Mouse (Mus musculus) liver, embryonic 11.5 days (tissue): ENCODE data around the gene Med28. TPM values are rescaled to one million over a fixed set of nuclear protein-coding genes. Genes with fewer than 3 reads are reported as not detected.

Source experiments
- ATAC-seq: fragments of 200-750 bp; cut with Nextera tagmentation; replicated peaks from 2 replicates; pipeline ENCODE4 v1.8.0; 2017; ENCODE audit warnings: moderate number of reproducible peaks, mild to moderate bottlenecking, moderate TSS enrichment, moderate library complexity; ENCODE audit not compliant: low FRiP score
- DNase-seq: peaks from one replicate; pipeline ENCODE4 v3.0.0-alpha.2; 2017; ENCODE audit warnings: low spot score
- H3K27ac ChIP-seq: fragments of 300-500 bp; sonication (generic); 2 replicates; pipeline ENCODE4 v1.5.1; 2014; ENCODE audit warnings: mild to moderate bottlenecking, low read depth, low read length, control low read depth
- H3K27me3 ChIP-seq: fragments of 300-500 bp; sonication (generic); replicated peaks from 2 replicates; pipeline ENCODE4 v1.6.1; 2014; ENCODE audit warnings: low read length, mixed read lengths; ENCODE audit not compliant: control insufficient read depth, insufficient read depth
- H3K36me3 ChIP-seq: fragments of 300-500 bp; sonication (generic); 2 replicates; pipeline ENCODE4 v1.6.1; 2014; ENCODE audit warnings: mild to moderate bottlenecking, low read length, moderate library complexity, mixed read lengths; ENCODE audit not compliant: control insufficient read depth, insufficient read depth
- H3K4me1 ChIP-seq: fragments of 300-500 bp; sonication (generic); replicated peaks from 2 replicates; pipeline ENCODE4 v1.6.1; 2014; ENCODE audit warnings: low read length, mixed read lengths; ENCODE audit not compliant: control insufficient read depth, insufficient read depth
- H3K4me2 ChIP-seq: fragments of 300-500 bp; sonication (generic); 2 replicates; pipeline ENCODE4 v1.6.1; 2014; ENCODE audit warnings: mild to moderate bottlenecking, control low read depth, moderate library complexity
- H3K4me3 ChIP-seq: fragments of 300-500 bp; sonication (generic); 2 replicates; pipeline ENCODE4 v1.5.1; 2014; ENCODE audit warnings: low read depth, low read length, control low read depth
- H3K9ac ChIP-seq: fragments of 300-500 bp; sonication (generic); 2 replicates; pipeline ENCODE4 v1.6.1; 2014; ENCODE audit warnings: low read depth, low read length, control low read depth
- H3K9me3 ChIP-seq: fragments of 300-500 bp; sonication (generic); 2 replicates; pipeline ENCODE4 v1.6.1; 2016; ENCODE audit warnings: low read length, inconsistent platforms, mixed read lengths; ENCODE audit not compliant: control insufficient read depth
- WGBS: fragments of 180-500 bp; shearing (Covaris S2); extraction: QIAGEN DNeasy Blood & Tissue Kit; methylation state at CpG from one replicate; pipeline ENCODE4 v1.1.7; 2014; 5-methylcytosine and 5-hydroxymethylcytosine counted together
- polyA plus RNA-seq: library from polyadenylated mRNA; unstranded; fragments of >200 nt; fragmentation: Nextera tagmentation; extraction: Ambion mirVana; gene quantifications from 2 replicates; pipeline ENCODE4 v1.2.1, GENCODE M21; 2014

Med28 gene
- polyA plus RNA-seq, 1 experiment from 2014 or later = 184 TPM

- peaks cover 30% of the 10 kb centered on the region for H3K36me3 ChIP-seq
- no peak overlapping the region for H3K9ac ChIP-seq
- H3K4me2 ChIP-seq = no peak overlapping the region
- no peaks in the 10 kb centered on the region for H3K9me3 ChIP-seq
- DNase-seq = no peak
- H3K4me1 ChIP-seq = peaks cover 9% of the 10 kb centered on the region
- H3K27me3 ChIP-seq = no peaks in the 10 kb centered on the region
- WGBS = 91% methylated on average over 4 of the region's 4 CpGs
- ATAC-seq = no peak
- no peak overlapping the region for H3K4me3 ChIP-seq
- no peak overlapping the region for H3K27ac ChIP-seq
These were observed 23.6 kb upstream of the Med28 start for GRCm38 (mm10) chr5:45496479-45496878.

DNA sequence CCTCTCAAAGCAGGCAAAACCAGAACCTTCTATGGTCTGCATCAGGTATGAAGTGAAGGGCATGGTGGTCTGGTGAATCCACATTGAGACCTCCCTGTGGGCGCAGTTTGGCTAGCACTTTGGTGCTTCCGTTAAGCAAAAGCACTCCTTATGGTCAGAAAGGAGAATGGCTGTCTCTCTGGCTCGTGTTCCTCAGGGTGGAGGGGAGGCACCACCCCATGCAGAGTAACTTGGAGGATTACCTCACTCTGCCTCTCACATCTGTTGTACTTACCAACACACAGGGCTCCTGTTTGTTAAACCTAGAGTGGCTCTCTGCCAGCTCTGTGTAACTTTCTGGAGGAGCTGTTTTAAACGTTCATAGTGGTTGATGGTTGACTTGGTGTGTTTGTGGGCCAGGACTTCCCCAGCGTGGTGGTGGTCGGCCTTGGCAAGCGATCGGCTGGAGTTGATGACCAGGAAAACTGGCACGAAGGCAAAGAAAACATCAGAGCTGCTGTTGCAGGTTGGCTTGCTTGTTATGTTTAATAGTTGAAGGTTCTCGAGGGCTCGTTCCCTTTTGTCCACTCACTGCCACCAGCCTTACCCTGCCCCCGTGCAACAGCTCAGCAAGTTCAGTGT lies 23.0 kb upstream of the Med28 start:
- DNase-seq (no peak), ATAC-seq (no peak)
- H3K9ac ChIP-seq = no peak overlapping the region
- peaks cover 31% of the 10 kb centered on the region for H3K36me3 ChIP-seq
- no peak overlapping the region for H3K4me3 ChIP-seq
- WGBS = 90% methylated on average over 12 of the region's 12 CpGs
- no peaks in the 10 kb centered on the region for H3K9me3 ChIP-seq
- H3K4me1 ChIP-seq = peaks cover 9% of the 10 kb centered on the region
- no peaks in the 10 kb centered on the region for H3K27me3 ChIP-seq
- no peak overlapping the region for H3K27ac ChIP-seq
- H3K4me2 ChIP-seq = no peak overlapping the region

DNA sequence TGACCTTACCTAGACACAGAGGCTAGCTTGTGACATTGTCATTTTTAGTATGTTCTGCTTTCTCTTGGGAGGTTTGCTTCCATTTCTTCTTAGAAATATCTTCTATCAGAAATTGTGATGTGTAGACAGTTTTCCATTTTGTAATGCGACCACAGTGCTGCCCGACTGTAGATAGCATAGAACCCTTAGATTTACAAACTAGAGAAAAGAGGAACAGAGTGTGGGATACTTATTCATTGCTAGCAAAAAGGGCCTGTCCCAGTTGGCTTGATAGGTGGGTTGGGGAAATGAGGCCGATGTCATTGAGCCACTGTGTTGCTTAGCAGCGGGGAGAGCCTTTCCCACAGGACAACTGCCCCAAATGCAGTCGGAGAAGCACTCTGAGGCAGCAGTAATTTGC lies 22.5 kb upstream of the Med28 start:
- H3K36me3 ChIP-seq = peaks cover 33% of the 10 kb centered on the region
- 86% methylated on average over 5 of the region's 5 CpGs for WGBS
- no peaks in the 10 kb centered on the region for H3K9me3 ChIP-seq

GRCm38 (mm10) chr5:45510071-45510470 lies 10.0 kb upstream of the Med28 start:
- no peak overlapping the region for H3K27ac ChIP-seq
- ATAC-seq (no peak), DNase-seq (no peak)
- H3K9me3 ChIP-seq = no peaks in the 10 kb centered on the region
- no peaks in the 10 kb centered on the region for H3K27me3 ChIP-seq
- no peak overlapping the region for H3K4me3 ChIP-seq
- no peaks in the 10 kb centered on the region for H3K4me1 ChIP-seq
- no peak overlapping the region for H3K4me2 ChIP-seq
- H3K36me3 ChIP-seq = peaks cover 31% of the 10 kb centered on the region
- 85% methylated on average over 7 of the region's 7 CpGs for WGBS
- no peak overlapping the region for H3K9ac ChIP-seq

More for the DNA sequence above, 22.5 kb upstream of the Med28 start:
- Histone ChIP-seq H3K4me3 (no peak overlapping the region), H3K4me2 (no peak overlapping the region), H3K4me1 (peaks cover 9% of the 10 kb centered on the region), H3K27ac (no peak overlapping the region), H3K9ac (no peak overlapping the region), H3K27me3 (no peaks in the 10 kb centered on the region)
- no peak for ATAC-seq
- DNase-seq = no peak

DNA sequence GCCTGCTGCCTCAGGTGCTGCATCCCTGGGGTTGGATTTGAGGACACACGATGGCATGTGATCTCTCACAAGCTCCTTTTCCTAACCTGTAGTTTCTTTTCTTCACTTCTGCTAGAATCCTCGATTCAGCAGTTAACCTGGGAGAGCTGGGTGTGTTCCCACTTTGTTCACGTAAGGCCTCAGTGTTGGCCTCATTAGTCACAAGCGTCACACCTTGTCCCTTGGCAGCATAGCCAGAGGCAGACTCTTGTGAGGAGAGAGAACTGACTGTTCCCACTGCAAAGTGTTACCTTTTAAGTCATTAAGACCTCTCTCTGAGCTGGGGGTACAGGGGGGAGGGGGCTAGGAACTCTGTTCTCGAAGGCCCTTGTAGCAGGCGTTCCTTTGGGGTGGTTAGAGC lies 7.1 kb upstream of the Med28 start:
- Histone ChIP-seq H3K4me3 (no peak overlapping the region), H3K4me2 (no peak overlapping the region), H3K4me1 (no peaks in the 10 kb centered on the region), H3K36me3 (peaks cover 10% of the 10 kb centered on the region; the same call in 1 of the 2 replicates), H3K9ac (no peak overlapping the region), H3K9me3 (no peaks in the 10 kb centered on the region), H3K27ac (no peak overlapping the region), H3K27me3 (no peaks in the 10 kb centered on the region)
- WGBS = 86% methylated on average over 6 of the region's 6 CpGs
- ATAC-seq (no peak), DNase-seq (no peak)

DNA sequence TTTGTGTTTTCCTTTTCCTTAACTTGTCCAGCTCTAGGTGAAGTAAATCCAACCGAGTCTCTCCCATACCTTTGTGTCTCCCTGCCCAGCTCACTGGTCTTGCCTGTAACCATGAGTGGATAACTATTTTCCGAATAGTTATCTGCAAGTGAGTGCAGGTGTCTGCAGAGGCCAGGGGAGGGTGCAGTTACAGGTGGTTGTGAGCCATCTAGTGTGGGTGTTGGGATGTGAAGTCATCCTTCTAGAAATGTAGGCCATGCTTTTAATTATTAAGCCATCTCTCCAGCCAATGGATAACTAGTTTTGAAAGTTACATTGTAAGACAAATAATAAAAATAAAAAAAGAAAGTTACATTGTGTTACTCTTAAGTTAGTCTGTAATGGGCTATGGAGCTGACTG lies 6.5 kb upstream of the Med28 start:
- H3K9me3 ChIP-seq = no peaks in the 10 kb centered on the region
- WGBS = 88% methylated on average over 2 of the region's 2 CpGs
- no peak overlapping the region for H3K4me2 ChIP-seq
- no peak for ATAC-seq
- no peaks in the 10 kb centered on the region for H3K27me3 ChIP-seq
- H3K4me3 ChIP-seq = no peak overlapping the region
- no peaks in the 10 kb centered on the region for H3K4me1 ChIP-seq
- peaks cover 9% of the 10 kb centered on the region; the same call in 1 of the 2 replicates for H3K36me3 ChIP-seq
- DNase-seq = no peak
- H3K9ac ChIP-seq = no peak overlapping the region
- H3K27ac ChIP-seq = no peak overlapping the region

GRCm38 (mm10) chr5:45514599-45514998 lies 5.4 kb upstream of the Med28 start:
- peaks cover 9% of the 10 kb centered on the region; the same call in 1 of the 2 replicates for H3K36me3 ChIP-seq
- WGBS = 92% methylated on average over 1 of the region's 1 CpGs

GRCm38 (mm10) chr5:45515151-45515743 lies 4.8 kb upstream of the Med28 start:
- WGBS = 87% methylated on average over 10 of the region's 10 CpGs
- no peak overlapping the region for H3K9ac ChIP-seq
- ATAC-seq = no peak
- H3K36me3 ChIP-seq = peaks cover 6% of the 10 kb centered on the region; the same call in 1 of the 2 replicates
- no peak overlapping the region for H3K27ac ChIP-seq
- no peak overlapping the region for H3K4me3 ChIP-seq
- H3K27me3 ChIP-seq = no peaks in the 10 kb centered on the region
- DNase-seq = no peak
- H3K4me2 ChIP-seq = no peak overlapping the region
- H3K4me1 ChIP-seq = no peaks in the 10 kb centered on the region
- H3K9me3 ChIP-seq = no peaks in the 10 kb centered on the region

More at GRCm38 (mm10) chr5:45514599-45514998, 5.4 kb upstream of the Med28 start:
- H3K27ac ChIP-seq = no peak overlapping the region
- DNase-seq = no peak
- no peak for ATAC-seq
- no peak overlapping the region for H3K9ac ChIP-seq
- no peaks in the 10 kb centered on the region for H3K4me1 ChIP-seq
- H3K9me3 ChIP-seq = no peaks in the 10 kb centered on the region
- H3K4me2 ChIP-seq = no peak overlapping the region
- no peak overlapping the region for H3K4me3 ChIP-seq
- no peaks in the 10 kb centered on the region for H3K27me3 ChIP-seq

GRCm38 (mm10) chr5:45520809-45521110 lies 731 bp downstream of the Med28 start:
- 6% methylated on average over 5 of the region's 5 CpGs for WGBS
- Histone ChIP-seq H3K4me2 (peak overlapping the region; percentile 69), H3K27ac (no peak overlapping the region)

More at GRCm38 (mm10) chr5:45520809-45521110, 731 bp downstream of the Med28 start:
- no peaks in the 10 kb centered on the region for H3K27me3 ChIP-seq
- peaks cover 5% of the 10 kb centered on the region; the same call in 1 of the 2 replicates for H3K36me3 ChIP-seq
- DNase-seq (no peak), ATAC-seq (no peak)
- peak overlapping the region; percentile 94 for H3K9ac ChIP-seq
- peak overlapping the region; percentile 94 for H3K4me3 ChIP-seq
- H3K4me1 ChIP-seq = no peaks in the 10 kb centered on the region; the same call in 1 of the 2 replicates
- H3K9me3 ChIP-seq = no peaks in the 10 kb centered on the region
